Comparison of ENCODE assay signal across 7 mouse cellular contexts in genomic region chr1:177338466-177339206, GRCm38 (mm10).
DNase-seq lines count a peak whose midpoint lies in the region; ATAC-seq and TF ChIP-seq lines count a peak whose summit lies in the region.

No protein-coding gene starts in this region.

- intact Hi-C loops in gastrocnemius, adult 2 months (cut with DNase I): no loop called here
- intact Hi-C loops in left cerebral cortex, postnatal 14 days (cut with DNase I): no loop called here

- peak overlapping the region; percentile 73 for H3K4me3 ChIP-seq in gastrocnemius, adult 2 months

- peak; percentile 75 for ATAC-seq in inflammation-experienced regulatory T-cells, adult 6 months
- ATAC-seq in megakaryocyte progenitor cell, adult 5-6 weeks (replicated peaks; ENCODE audit: poor library complexity): peak; percentile 81

- peak overlapping the region; percentile 67 for H3K27ac ChIP-seq in gastrocnemius, adult 2 months

- DNase-seq in adipocyte (ENCODE audit: low spot score): peak; percentile 3
- DNase-seq in cerebellum, postnatal 25 days: peak; percentile 73
- peak; percentile 46 for DNase-seq in gastrocnemius, adult 2 months
- DNase-seq in left cerebral cortex, postnatal 14 days (ENCODE audit: low spot score in 2 of 2): peak; percentile 65 to 67
- peak; percentile 77 for DNase-seq in right cerebral cortex, postnatal 25 days

- TF ChIP-seq CTCF in gastrocnemius, adult 2 months (IDR thresholded peaks at IDR 0.05): no peak

Comparison
In these comparisons a context has a peak if more than half of its experiments do, and no peak if none do; other contexts are left out.
1. Peak in every context shown above with its lines: DNase-seq, ATAC-seq, H3K4me3 ChIP-seq and H3K27ac ChIP-seq.
2. DNase-seq: peak in every context shown above with its lines; median percentile 77 in right cerebral cortex, postnatal 25 days; 73 in cerebellum, postnatal 25 days; 66 in left cerebral cortex, postnatal 14 days; 46 in gastrocnemius, adult 2 months; 3 in adipocyte.